Mouse (Mus musculus) midbrain, embryonic 14.5 days (tissue): ENCODE measurements around the gene Dvl3. TPM values are rescaled to one million over a fixed set of nuclear protein-coding genes. Genes with fewer than 3 reads are reported as not detected.

Source experiments
- polyA plus RNA-seq: library from polyadenylated mRNA; unstranded; fragments of >200 nt; fragmentation: Nextera tagmentation; extraction: Ambion mirVana; gene quantifications from 2 replicates; pipeline ENCODE4 v1.2.1, GENCODE M21; 2014

Gene Dvl3
- polyA plus RNA-seq, 1 experiment from 2014 or later, result 40.2 TPM

Other genes with a start within 250 kb of the Dvl3 start
- gene Parl, start 214.6 kb upstream of the Dvl3 start, polyA plus RNA-seq, result 78.2 and 79.7 TPM in 2 replicates
- gene Cyp2ab1, start 191.6 kb upstream of the Dvl3 start, polyA plus RNA-seq, result not detected in 2 replicates
- 154 and 163 TPM in 2 replicates for gene Abcc5, start 90.6 kb upstream of the Dvl3 start, polyA plus RNA-seq
- 65.8 and 97.4 TPM in 2 replicates for gene Eif2b5, start 18.2 kb upstream of the Dvl3 start, polyA plus RNA-seq
- 1,285 and 1,320 TPM in 2 replicates for gene Ap2m1, start 18.5 kb downstream of the Dvl3 start, polyA plus RNA-seq
- 69.6 and 79.9 TPM in 2 replicates for gene Abcf3, start 31.6 kb downstream of the Dvl3 start, polyA plus RNA-seq
- 12.1 and 15.8 TPM in 2 replicates for gene Vwa5b2, start 72.5 kb downstream of the Dvl3 start, polyA plus RNA-seq
- gene Eef1akmt4, start 94.6 kb downstream of the Dvl3 start, polyA plus RNA-seq, result 10.5 and 12.0 TPM in 2 replicates
- gene Gm49333, start 94.6 kb downstream of the Dvl3 start, polyA plus RNA-seq, result not detected in 2 replicates
- gene Alg3, start 94.8 kb downstream of the Dvl3 start, polyA plus RNA-seq, result 43.4 and 46.3 TPM in 2 replicates
- 35.6 and 54.4 TPM in 2 replicates for gene Camk2n2, start 104.3 kb downstream of the Dvl3 start, polyA plus RNA-seq
- 8.5 and 11.9 TPM in 2 replicates for gene Ece2, start 112.8 kb downstream of the Dvl3 start, polyA plus RNA-seq
- 277 and 366 TPM in 2 replicates for gene Psmd2, start 134.7 kb downstream of the Dvl3 start, polyA plus RNA-seq
- gene Eif4g1, start 151.3 kb downstream of the Dvl3 start, polyA plus RNA-seq, result 117 and 123 TPM in 2 replicates
- 45.3 and 50.1 TPM in 2 replicates for gene Fam131a, start 176.3 kb downstream of the Dvl3 start, polyA plus RNA-seq
- 89.6 and 95.7 TPM in 2 replicates for gene Polr2h, start 200.7 kb downstream of the Dvl3 start, polyA plus RNA-seq
- 27.2 and 30.9 TPM in 2 replicates for gene Clcn2, start 200.8 kb downstream of the Dvl3 start, polyA plus RNA-seq
- 6.3 and 8.2 TPM in 2 replicates for gene Chrd, start 216.1 kb downstream of the Dvl3 start, polyA plus RNA-seq
- 0.99 and 1.4 TPM in 2 replicates for gene Thpo, start 217.5 kb downstream of the Dvl3 start, polyA plus RNA-seq